Mouse (Mus musculus) embryo, embryonic 9.5 days (tissue): ENCODE data around the gene 4930558K02Rik.

ENCODE experiments used
- DNase-seq: peaks from one replicate; pipeline ENCODE4 v3.0.0-alpha.2; 2017; ENCODE audit errors: extremely low spot score

Gene 4930558K02Rik

GRCm38 (mm10) chr1:161951009-161951779 is 28.2 kb downstream of the 4930558K02Rik start:
- no peak for DNase-seq

- no peak for DNase-seq
These were observed 37.4 kb downstream of the 4930558K02Rik start for GRCm38 (mm10) chr1:161942082-161942481.

GRCm38 (mm10) chr1:161932286-161932685 is 47.1 kb downstream of the 4930558K02Rik start:
- DNase-seq: no peak

GRCm38 (mm10) chr1:161931817-161932216 is 47.6 kb downstream of the 4930558K02Rik start:
- no peak for DNase-seq

- no peak for DNase-seq
These were observed 48.1 kb downstream of the 4930558K02Rik start for GRCm38 (mm10) chr1:161931313-161931712.

GRCm38 (mm10) chr1:161927976-161928375 is 51.5 kb downstream of the 4930558K02Rik start:
- no peak for DNase-seq

- DNase-seq: no peak
These were observed 54.1 kb downstream of the 4930558K02Rik start for GRCm38 (mm10) chr1:161925281-161925805.

- DNase-seq: no peak
These were observed 55.1 kb downstream of the 4930558K02Rik start for GRCm38 (mm10) chr1:161924321-161924720.

- no peak for DNase-seq
These were observed 57.5 kb downstream of the 4930558K02Rik start for GRCm38 (mm10) chr1:161921928-161922327.

GRCm38 (mm10) chr1:161920475-161921454 is 58.7 kb downstream of the 4930558K02Rik start:
- no peak for DNase-seq

GRCm38 (mm10) chr1:161919594-161919993 is 59.8 kb downstream of the 4930558K02Rik start:
- DNase-seq: no peak

- DNase-seq: no peak
These were observed 60.6 kb downstream of the 4930558K02Rik start for GRCm38 (mm10) chr1:161918682-161919372.

GRCm38 (mm10) chr1:161917940-161918484 is 61.4 kb downstream of the 4930558K02Rik start:
- DNase-seq: no peak

- DNase-seq: peak; percentile 27
These were observed 63.4 kb downstream of the 4930558K02Rik start for GRCm38 (mm10) chr1:161916036-161916435.

- DNase-seq: no peak
These were observed 65.8 kb downstream of the 4930558K02Rik start for GRCm38 (mm10) chr1:161913648-161913984.

- DNase-seq: no peak
These were observed 66.3 kb downstream of the 4930558K02Rik start for GRCm38 (mm10) chr1:161912940-161913647.

- no peak for DNase-seq
These were observed 70.4 kb downstream of the 4930558K02Rik start for GRCm38 (mm10) chr1:161909074-161909473.

- no peak for DNase-seq
These were observed 71.5 kb downstream of the 4930558K02Rik start for GRCm38 (mm10) chr1:161907795-161908457.

GRCm38 (mm10) chr1:161907111-161907510 is 72.3 kb downstream of the 4930558K02Rik start:
- no peak for DNase-seq
